Mouse (Mus musculus) spleen, adult 2 months (tissue): Measurements from ENCODE around the gene C2cd3. TPM values are rescaled to one million over a fixed set of nuclear protein-coding genes. Genes with fewer than 3 reads are reported as not detected.

ENCODE experiments used
- DNase-seq, 2 experiments: peaks; one replicate each; pipeline versions ENCODE4 v3.0.0 to v3.0.0-alpha.2; 2012 to 2021; ENCODE audit warnings: low spot score in 2 of 2, low read depth in 1 of 2
- H3K27ac ChIP-seq: fragments of 200-500 bp; 2 replicates; pipeline ENCODE4 v1.5.1; 2012; ENCODE audit warnings: low read length, inconsistent platforms; ENCODE audit not compliant: insufficient read depth
- H3K27me3 ChIP-seq: fragments of 200-500 bp; 2 replicates; pipeline ENCODE4 v1.6.1; 2012; ENCODE audit warnings: mild to moderate bottlenecking, moderate library complexity, low read length, inconsistent platforms; ENCODE audit not compliant: control insufficient read depth, insufficient read depth
- H3K36me3 ChIP-seq: fragments of 200-500 bp; 2 replicates; pipeline ENCODE4 v1.6.1; 2012; ENCODE audit warnings: mild to moderate bottlenecking, low read length, inconsistent platforms; ENCODE audit not compliant: control insufficient read depth, insufficient read depth
- H3K4me1 ChIP-seq: fragments of 200-500 bp; 2 replicates; pipeline ENCODE4 v1.6.1; 2011; ENCODE audit warnings: inconsistent platforms; ENCODE audit not compliant: control insufficient read depth, insufficient read depth, insufficient read length
- H3K4me3 ChIP-seq: fragments of 200-500 bp; 2 replicates; pipeline ENCODE4 v1.5.1; 2011; ENCODE audit warnings: mild to moderate bottlenecking, inconsistent platforms; ENCODE audit not compliant: insufficient read depth, insufficient read length; ENCODE audit errors: extremely low read depth
- CTCF ChIP-seq: fragments of 200-500 bp; IDR thresholded peaks from 2 replicates; pipeline ENCODE4 v1.5.1; 2011; ENCODE audit warnings: mild to moderate bottlenecking, inconsistent platforms; ENCODE audit not compliant: insufficient read depth, insufficient read length, insufficient replicate concordance; ENCODE audit errors: extremely low read depth
- POLR2A ChIP-seq: fragments of 200-500 bp; IDR thresholded peaks from 2 replicates; pipeline ENCODE4 v1.6.1; 2011; ENCODE audit warnings: low read depth, low read length, inconsistent platforms
- WGBS: fragments of 180-500 bp; shearing (Covaris S2); methylation state at CpG from one replicate; pipeline ENCODE4 v1.1.7; 2018; 5-methylcytosine and 5-hydroxymethylcytosine counted together
- polyA plus RNA-seq: library from polyadenylated mRNA; depleted of rRNA; stranded (reverse); fragments of >200 nt; gene quantifications from 2 replicates; pipeline ENCODE4 v1.2.3, GENCODE M21; 2012

The C2cd3 gene
- polyA plus RNA-seq, 1 experiment: 24.1 TPM

- H3K27ac ChIP-seq: no peak overlapping the region
Observed at GRCm38 (mm10) chr7:100487301-100487700, 115.3 kb downstream of the C2cd3 start.

DNA sequence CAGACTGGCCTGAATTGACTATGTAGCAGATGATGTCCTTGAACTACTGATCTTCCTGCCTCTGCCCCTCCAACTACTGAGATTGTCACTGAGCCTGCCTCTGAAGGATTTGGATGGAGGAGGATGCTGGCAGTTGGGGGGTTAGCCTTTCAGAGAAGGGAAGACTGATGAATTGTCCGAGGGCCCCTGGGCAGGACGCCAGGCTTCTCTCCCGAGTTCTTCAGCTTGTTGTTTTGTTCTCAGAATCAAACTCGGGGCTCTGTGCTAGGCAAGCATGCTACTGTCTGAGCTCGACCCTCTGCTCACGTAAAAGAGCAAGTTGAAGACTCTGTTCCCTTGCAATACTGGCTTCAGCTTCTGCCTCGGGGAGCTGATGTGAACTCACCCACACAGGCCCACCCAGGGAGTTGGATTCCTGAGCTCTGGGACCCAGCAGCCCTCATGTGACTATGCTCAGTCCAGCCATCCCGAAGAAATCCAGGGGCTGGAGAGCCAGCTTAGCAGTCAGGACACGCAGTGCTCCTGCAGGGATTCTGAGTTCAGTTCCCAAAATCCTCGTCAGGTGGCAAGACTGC lies 116.5 kb downstream of the C2cd3 start:
- 76% methylated on average over 10 of the region's 10 CpGs for WGBS
- no peak for DNase-seq
- Histone ChIP-seq H3K27ac (no peak overlapping the region), H3K36me3 (no peaks in the 10 kb centered on the region), H3K4me1 (no peaks in the 10 kb centered on the region; the same call in 1 of the 2 replicates), H3K4me3 (no peak overlapping the region), H3K27me3 (no peaks in the 10 kb centered on the region)
- no peak for TF ChIP-seq POLR2A
- TF ChIP-seq CTCF: no peak

More at GRCm38 (mm10) chr7:100487301-100487700, 115.3 kb downstream of the C2cd3 start:
- no peak for TF ChIP-seq POLR2A
- no peak for TF ChIP-seq CTCF
- no peak for DNase-seq
- no peak overlapping the region for H3K4me3 ChIP-seq
- no peaks in the 10 kb centered on the region for H3K27me3 ChIP-seq
- H3K36me3 ChIP-seq: no peaks in the 10 kb centered on the region
- 21% methylated on average over 2 of the region's 2 CpGs for WGBS
- no peaks in the 10 kb centered on the region; the same call in 1 of the 2 replicates for H3K4me1 ChIP-seq

DNA sequence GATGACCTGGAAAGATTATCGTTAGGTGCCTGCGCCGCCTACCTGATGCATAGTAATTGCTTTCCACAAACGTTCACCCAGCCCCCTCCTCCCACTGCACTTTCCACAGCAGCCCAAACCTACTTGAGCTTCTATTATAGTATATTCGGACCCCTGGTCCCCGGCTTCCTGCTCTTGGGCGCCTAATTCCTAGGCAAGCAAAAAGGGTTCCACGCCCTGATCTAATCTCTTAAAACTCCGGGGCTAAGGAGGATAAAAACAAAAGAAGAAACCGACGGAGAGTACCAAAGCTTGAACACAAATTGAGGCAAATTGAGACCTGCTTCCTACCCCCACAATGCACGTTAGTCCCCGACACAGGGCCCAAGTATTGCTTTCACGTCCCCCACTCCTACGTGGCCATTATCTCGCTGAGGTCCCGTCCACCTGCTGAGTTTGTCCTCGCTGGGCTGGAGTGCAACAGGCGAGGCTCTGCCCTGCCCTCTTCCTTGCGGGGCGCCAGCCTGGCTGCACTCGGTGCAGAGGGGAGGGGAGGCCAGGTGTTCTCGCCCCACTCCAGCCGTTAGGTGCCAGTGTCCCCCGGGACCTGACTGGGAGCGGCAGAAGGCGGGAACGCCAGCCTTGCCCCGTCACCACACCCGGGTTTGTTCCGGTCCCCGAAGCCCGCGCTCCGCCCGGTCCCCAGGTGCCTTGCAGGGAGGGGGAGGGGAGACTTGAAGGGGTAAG lies 120.5 kb downstream of the C2cd3 start:
- 2% methylated on average over 35 of the region's 36 CpGs for WGBS
- Histone ChIP-seq H3K4me3 (peak overlapping the region; percentile 77), H3K27me3 (no peaks in the 10 kb centered on the region), H3K36me3 (peaks cover 21% of the 10 kb centered on the region), H3K4me1 (peaks cover 14% of the 10 kb centered on the region), H3K27ac (peak overlapping the region; percentile 91)
- peak in 1 of 2 experiments; percentile 37 for DNase-seq
- no peak for TF ChIP-seq POLR2A
- TF ChIP-seq CTCF: no peak

GRCm38 (mm10) chr7:100493117-100493483 lies 121.1 kb downstream of the C2cd3 start, which contains the start of gene Ucp2:
TSS of gene Ucp2 (plus strand) at chr7:100493337.
- peak; percentile 100 for TF ChIP-seq POLR2A
- TF ChIP-seq CTCF: no peak
- under 1% methylated on average over 27 of the region's 27 CpGs for WGBS
- DNase-seq: peak; percentile 83 to 95

DNA sequence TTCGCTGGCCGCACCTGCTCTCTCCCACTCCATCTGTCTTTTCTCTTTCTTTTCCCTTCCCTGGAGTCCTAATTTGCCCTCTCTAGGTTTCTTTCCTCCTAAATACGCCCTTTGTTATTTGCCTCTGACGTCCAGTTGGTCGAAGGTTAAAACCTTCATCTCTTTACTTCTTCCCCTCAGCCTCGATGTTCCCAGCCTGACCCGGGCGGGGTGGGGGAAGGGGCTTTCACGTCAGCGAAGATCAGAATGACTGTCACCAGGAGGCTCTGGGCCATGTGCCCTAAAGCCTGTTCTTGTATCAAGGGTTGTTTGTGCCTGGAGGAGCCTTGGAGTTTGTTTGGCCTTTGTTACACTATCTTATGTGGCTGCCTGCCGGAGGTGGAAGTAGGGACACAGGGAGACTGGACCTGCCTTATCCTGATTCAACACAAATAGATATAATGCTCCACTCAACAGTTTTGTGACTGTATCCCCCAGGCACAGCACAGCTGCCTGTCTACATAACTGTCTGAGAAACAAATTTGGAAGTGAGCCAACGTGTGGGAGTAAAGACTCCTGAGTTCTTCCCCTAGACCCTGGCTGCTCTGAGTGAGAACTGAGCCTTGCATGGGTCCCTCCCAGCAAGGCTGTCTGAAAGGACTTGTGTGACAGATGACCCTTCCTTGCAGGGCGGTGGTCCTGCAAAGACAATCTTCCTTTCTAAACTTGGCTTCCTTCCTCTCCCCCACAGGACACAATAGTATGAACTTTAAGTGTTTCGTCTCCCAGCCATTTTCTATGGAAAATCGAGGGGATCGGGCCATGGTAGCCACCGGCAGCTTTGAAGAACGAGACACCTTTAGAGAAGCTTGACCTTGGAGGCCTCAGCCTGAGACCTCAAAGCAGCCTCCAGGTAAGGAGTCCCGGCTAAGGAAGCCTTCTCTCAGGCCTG lies 121.7 kb downstream of the C2cd3 start:
- Histone ChIP-seq H3K36me3 (peaks cover 33% of the 10 kb centered on the region), H3K4me3 (peak overlapping the region; percentile 77), H3K27ac (peak overlapping the region; percentile 92), H3K4me1 (peaks cover 19% of the 10 kb centered on the region), H3K27me3 (no peaks in the 10 kb centered on the region)
- 6% methylated on average over 19 of the region's 19 CpGs for WGBS
- no peak for TF ChIP-seq CTCF
- no peak for TF ChIP-seq POLR2A
- no peak for DNase-seq

More at GRCm38 (mm10) chr7:100493117-100493483, 121.1 kb downstream of the C2cd3 start, which contains the start of gene Ucp2:
- Histone ChIP-seq H3K4me3 (peak within 1 kb of the TSS; percentile 77), H3K4me1 (peaks cover 18% of the 10 kb centered on the region), H3K27ac (peak within 1 kb of the TSS; percentile 92), H3K36me3 (peaks cover 26% of the 10 kb centered on the region), H3K27me3 (no peaks in the 10 kb centered on the region)

- 30% methylated on average over 7 of the region's 7 CpGs for WGBS
- no peak for TF ChIP-seq POLR2A
- TF ChIP-seq CTCF: no peak
- peaks cover 19% of the 10 kb centered on the region for H3K4me1 ChIP-seq
- DNase-seq: no peak
- peak overlapping the region; percentile 77 for H3K4me3 ChIP-seq
- peak overlapping the region; percentile 92 for H3K27ac ChIP-seq
- H3K27me3 ChIP-seq: no peaks in the 10 kb centered on the region
- peaks cover 39% of the 10 kb centered on the region for H3K36me3 ChIP-seq
Observed at GRCm38 (mm10) chr7:100494415-100494831, 122.4 kb downstream of the C2cd3 start.
